Mouse (Mus musculus) liver, adult 10 weeks (tissue): ENCODE results near the gene Faxc. TPM values are rescaled to one million over a fixed set of nuclear protein-coding genes. Genes with fewer than 3 reads are reported as not detected.

Experiments
- polyA plus RNA-seq: library from polyadenylated mRNA; stranded (reverse); fragments of 350-450 nt; fragmentation: Illumina TruSeq; extraction: RNeasy Lipid Tissue Mini Kit (QIAGEN cat#74804); gene quantifications from one replicate; pipeline ENCODE4 v1.2.3, GENCODE M21; 2014; ENCODE audit warnings: low read depth, low replicate concordance

The Faxc gene
- not detected for polyA plus RNA-seq

DNA sequence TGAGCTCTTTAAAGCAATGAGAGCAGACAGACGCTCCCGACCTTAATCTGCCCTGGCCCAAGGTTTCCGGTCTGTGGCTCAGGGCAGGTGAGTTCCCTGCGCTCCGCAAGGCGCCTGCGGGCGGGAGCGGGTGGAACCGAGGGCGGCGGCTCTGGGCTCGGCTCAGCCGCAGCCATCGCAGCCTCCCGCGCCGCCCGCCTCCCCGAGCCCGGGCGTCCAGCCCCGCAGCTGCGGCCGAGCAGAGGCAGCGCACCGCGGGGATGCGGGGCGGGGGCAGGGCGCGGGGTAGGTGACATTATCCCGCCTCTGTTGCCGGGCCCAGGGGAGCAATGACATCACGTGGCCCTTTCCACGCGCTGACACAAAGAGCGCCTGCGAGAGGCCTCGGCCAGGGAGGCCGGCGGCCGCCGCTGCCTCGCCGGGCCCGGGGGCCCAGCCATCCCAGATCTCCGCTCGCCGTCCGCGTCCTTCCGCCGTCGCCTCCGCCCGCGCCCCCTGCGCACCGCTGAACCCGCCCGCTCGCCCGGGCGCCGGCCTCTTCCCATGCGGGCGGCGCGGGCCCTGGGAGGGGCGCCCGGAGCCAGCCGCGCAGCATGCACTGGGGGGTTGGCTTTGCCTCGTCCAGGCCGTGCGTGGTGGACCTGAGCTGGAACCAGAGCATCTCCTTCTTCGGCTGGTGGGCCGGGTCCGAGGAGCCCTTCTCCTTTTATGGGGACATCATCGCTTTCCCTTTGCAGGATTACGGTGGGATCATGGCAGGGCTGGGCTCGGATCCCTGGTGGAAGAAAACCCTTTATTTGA is at the start of gene Faxc:
TSS of gene Faxc (plus strand) at position 359 of the 801 bp plus-strand sequence.

Other genes with a start within 250 kb of the Faxc start
- gene Prdm13, start 245.4 kb upstream of the Faxc start, polyA plus RNA-seq, result not detected
- gene Ccnc, start 203.6 kb upstream of the Faxc start, polyA plus RNA-seq, result 46.1 TPM
- gene Usp45, start 164.2 kb upstream of the Faxc start, polyA plus RNA-seq, result 17.8 TPM
- 61.3 TPM for gene Tstd3, start 164.1 kb upstream of the Faxc start, polyA plus RNA-seq
- gene Pnisr, start 83.7 kb upstream of the Faxc start, polyA plus RNA-seq, result 62.2 TPM
- 18.7 TPM for gene Coq3, start 51.7 kb upstream of the Faxc start, polyA plus RNA-seq